ENCODE assay signal across 7 mouse cellular contexts in the genomic region with DNA sequence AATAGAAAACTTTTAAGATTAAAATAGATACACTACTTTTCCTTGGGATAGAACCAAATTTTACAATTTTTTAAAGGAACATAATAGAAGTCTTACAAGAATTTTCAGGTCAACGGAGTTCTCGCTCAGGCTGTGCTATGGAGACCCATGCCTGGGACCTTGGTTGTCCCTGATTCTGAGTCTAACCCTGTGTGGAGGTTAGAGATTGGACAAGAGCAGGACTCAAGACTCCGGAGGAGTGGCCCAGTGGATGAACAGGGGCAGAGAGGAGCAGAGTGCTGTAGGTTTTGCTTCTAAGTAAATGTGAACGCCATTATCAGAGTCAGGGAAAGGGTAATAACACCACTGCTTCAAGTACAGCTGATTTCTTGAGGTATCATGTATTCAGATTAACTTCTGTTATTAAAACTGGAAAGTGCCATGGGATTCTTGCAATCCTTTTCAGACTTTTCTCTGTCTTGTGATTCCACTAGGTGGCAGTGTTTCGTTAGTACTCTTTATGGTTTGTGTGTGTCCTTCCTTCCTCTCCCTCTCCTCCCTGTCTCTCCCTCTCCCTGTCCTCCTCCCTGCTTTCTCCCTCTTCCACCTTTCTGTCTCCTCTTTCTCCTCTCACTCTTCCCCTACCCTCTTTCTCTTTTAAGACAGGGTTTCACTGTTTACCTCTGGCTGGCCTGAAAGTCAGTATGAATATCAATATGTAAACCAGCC. TPM values are rescaled to one million over a fixed set of nuclear protein-coding genes. Genes with fewer than 3 reads are reported as not detected.
DNase-seq lines count a peak whose midpoint lies in the region; ATAC-seq and TF ChIP-seq lines count a peak whose summit lies in the region.

No protein-coding gene starts in this region.

- H3K9me3 ChIP-seq in CH12.LX (replicated peaks; ENCODE audit: low read length): peaks cover 8% of the 10 kb centered on the region
- H3K9me3 ChIP-seq in forebrain, embryonic 16.5 days (ENCODE audit: control insufficient read depth, low read length): no peaks in the 10 kb centered on the region

- no peak overlapping the region; the same call in 1 of the 2 replicates for H3K4me2 ChIP-seq in CH12.LX (ENCODE audit: insufficient read depth, low read depth, poor library complexity, severe bottlenecking)
- H3K4me2 ChIP-seq in forebrain, embryonic 16.5 days (ENCODE audit: low read length): no peak overlapping the region

- no peaks in the 10 kb centered on the region for H3K36me3 ChIP-seq in CH12.LX (replicated peaks in 1 of 2; ENCODE audit: control insufficient read depth in 1 of 2, insufficient read depth in 1 of 2, low read length in 1 of 2)
- H3K36me3 ChIP-seq in forebrain, embryonic 16.5 days (ENCODE audit: control insufficient read depth, insufficient read depth): no peaks in the 10 kb centered on the region

- peak; percentile 54 to 65; a peak in 3 of 4 replicates for TF ChIP-seq CTCF in CH12.LX (conservative IDR thresholded peaks at IDR 0.05 in 1 of 2, IDR thresholded peaks at IDR 0.05 in 1 of 2; ENCODE audit: low read depth in 2 of 2, low read length in 2 of 2)

- H3K27ac ChIP-seq in CH12.LX (ENCODE audit: insufficient read depth, low read depth): no peak overlapping the region
- H3K27ac ChIP-seq in forebrain, embryonic 16.5 days (ENCODE audit: low read length): no peak overlapping the region

- no peaks in the 10 kb centered on the region for H3K79me2 ChIP-seq in CH12.LX (replicated peaks; ENCODE audit: control insufficient read depth, extremely low read depth, insufficient read depth, poor library complexity, severe bottlenecking)

- peak; percentile 75 for ATAC-seq in forebrain, embryonic 16.5 days
- peak; percentile 84 for ATAC-seq in megakaryocyte-erythroid progenitor cell, adult 5-6 weeks (replicated peaks; ENCODE audit: low FRiP score, low TSS enrichment, poor library complexity, severe bottlenecking)

- peak; percentile 27 for DNase-seq in kidney, postnatal 10 days
- no peak for DNase-seq in kidney, adult 18-20 months
- DNase-seq in CH12.LX (ENCODE audit: extremely low read depth) (peak; percentile 53), NIH3T3 (ENCODE audit: low read depth) (peak; percentile 76)
- DNase-seq in urinary bladder, adult 18-20 months (ENCODE audit: low spot score in 2 of 2): no peak

- H3K4me3 ChIP-seq in CH12.LX (replicated peaks in 1 of 3; ENCODE audit: low read depth in 2 of 3, low read length in 2 of 3, poor library complexity in 1 of 3): no peak overlapping the region
- H3K4me3 ChIP-seq in forebrain, embryonic 16.5 days (replicated peaks; ENCODE audit: low read length): no peak overlapping the region

- peak; percentile 64 for TF ChIP-seq RAD21 in CH12.LX (IDR thresholded peaks at IDR 0.05; ENCODE audit: low read depth, low read length)

- in situ Hi-C loops in CH12.LX (cut with MboI; ENCODE audit: low pct_ligation_motif_present, low pct_unique_long_range_greater_than_20kb, low sequenced_read_pairs): no loop called here

- no peaks in the 10 kb centered on the region for H3K4me1 ChIP-seq in CH12.LX (ENCODE audit: control insufficient read depth in 1 of 2, insufficient read depth in 2 of 2)
- no peaks in the 10 kb centered on the region for H3K4me1 ChIP-seq in forebrain, embryonic 16.5 days (replicated peaks; ENCODE audit: control insufficient read depth, insufficient read depth, low read length)

- no peak for TF ChIP-seq EP300 in CH12.LX (IDR thresholded peaks at IDR 0.05; ENCODE audit: low read length)

- TF ChIP-seq POLR2A in CH12.LX (IDR thresholded peaks at IDR 0.05; ENCODE audit: low read depth, low read length): no peak

- 63% methylated on average over 5 of the region's 5 CpGs for WGBS in forebrain, embryonic 16.5 days

- dilution Hi-C loops in CH12.LX (cut with MboI; ENCODE audit: extremely low pct_ligation_motif_present, extremely low pct_unique_long_range_greater_than_20kb, low sequenced_read_pairs): no loop called here

- H3K27me3 ChIP-seq in CH12.LX (replicated peaks): no peaks in the 10 kb centered on the region
- H3K27me3 ChIP-seq in forebrain, embryonic 16.5 days (replicated peaks; ENCODE audit: control insufficient read depth, insufficient read depth, low read length): no peaks in the 10 kb centered on the region

- no peak overlapping the region for H3K9ac ChIP-seq in CH12.LX (ENCODE audit: insufficient read depth, low read depth)
- no peak overlapping the region for H3K9ac ChIP-seq in forebrain, embryonic 16.5 days (replicated peaks; ENCODE audit: low read depth, low read length)

TF ChIP-seq in CH12.LX, 34 proteins besides CTCF, POLR2A, EP300 and RAD21:
- peak; percentile 51; the same call in 1 of the 2 replicates for TF ChIP-seq SMC3 (IDR thresholded peaks at IDR 0.05; ENCODE audit: low read depth, low read length)
- TF ChIP-seq TCF12 (IDR thresholded peaks at IDR 0.05; ENCODE audit: low read depth, low read length): no peak

RNA-seq across cellular contexts. Expression of a gene that starts 18.9 kb away (rescaled TPM):
- total RNA-seq in CH12.LX (2012; rRNA removed): not detected in 2 replicates
- not detected in 2 replicates for total RNA-seq in CH12.LX (2014; rRNA removed)
- polyA plus RNA-seq in CH12.LX (2012; ENCODE audit: insufficient read length, low read depth): not detected in 2 replicates
- polyA plus RNA-seq in forebrain, embryonic 16.5 days (2015; fragmentation: Nextera tagmentation; extraction: Ambion mirVana): 0.40 and 0.52 TPM in 2 replicates
- 1.4 and 1.9 TPM in 2 replicates for total RNA-seq in megakaryocyte-erythroid progenitor cell, adult 5-6 weeks (2014; fragmentation: Nextera tagmentation)
- 3.4 and 6.5 TPM in 2 replicates for total RNA-seq in megakaryocyte-erythroid progenitor cell, adult 5-6 weeks (2017)

Comparison
In these comparisons a context has a peak if more than half of its experiments do, and no peak if none do; other contexts are left out.
1. DNase-seq: peak in kidney, postnatal 10 days (single experiment), CH12.LX (single experiment) and NIH3T3 (single experiment); none in kidney, adult 18-20 months (single experiment) and urinary bladder, adult 18-20 months (0 of 2).